Mouse (Mus musculus): ENCODE measurements around the gene Shroom3.

Gene Shroom3

DNA sequence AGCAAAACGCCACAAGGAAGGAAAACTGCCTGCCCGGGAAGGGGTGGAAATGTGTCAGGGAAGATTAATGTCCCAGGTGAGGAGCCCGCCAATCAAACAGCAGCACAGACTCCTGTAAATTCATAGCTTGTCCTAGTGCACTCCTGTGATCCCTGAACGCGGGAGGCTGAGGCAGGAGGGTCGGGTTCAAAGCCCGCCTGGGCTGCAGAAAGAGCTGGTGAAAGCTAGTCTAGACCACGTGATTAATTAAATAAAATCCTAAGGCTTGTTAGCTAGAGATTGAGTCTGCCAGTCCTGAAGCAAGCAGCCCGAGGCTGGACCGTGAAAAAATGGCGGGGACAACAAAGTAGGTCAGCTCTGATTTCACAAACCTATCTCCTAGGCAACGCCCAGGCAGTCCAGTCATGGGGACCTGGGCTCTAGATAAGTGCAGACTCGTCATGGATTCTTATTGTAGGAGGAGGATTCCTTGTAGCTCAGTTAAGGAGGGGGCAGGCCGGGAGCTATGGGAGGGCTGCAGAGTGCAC is 322.6 kb downstream of the Shroom3 start:
- DNase-seq (ENCODE audit: low read depth) = no peak

DNA sequence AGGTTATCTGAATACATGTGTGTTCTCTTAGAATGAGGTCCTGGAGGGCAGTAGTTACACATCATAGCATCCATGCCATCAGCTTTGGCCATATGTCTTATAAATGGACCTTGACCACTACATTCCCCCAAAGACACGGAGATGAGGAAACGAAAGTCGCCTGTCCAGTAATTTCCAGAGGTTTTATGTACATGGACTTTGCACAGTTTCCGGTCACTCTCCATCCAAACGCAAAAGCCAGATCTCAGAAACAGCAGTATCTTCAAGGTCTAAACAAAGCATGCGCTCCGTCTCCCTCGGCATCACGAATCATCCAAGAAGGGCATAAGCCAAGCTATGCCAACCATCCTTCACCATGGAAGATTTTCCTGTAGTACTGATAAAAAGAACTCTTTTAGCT is 325.0 kb downstream of the Shroom3 start:
- DNase-seq (ENCODE audit: low read depth) = no peak

Data from induced T-regulatory cell, adult 2 months (primary cell).